Mouse (Mus musculus) inflammation-experienced regulatory T-cells, adult 6 months (primary cell): ENCODE data around the gene Nr1i3. TPM values are rescaled to one million over a fixed set of nuclear protein-coding genes. Genes with fewer than 3 reads are reported as not detected.
A peak's percentile ranks its signal among the peaks of the same experiment; 100 is the strongest.

Experiments
- ATAC-seq: one replicate; pipeline ENCODE4 v1.8.0; 2017
- polyA plus RNA-seq, 3 experiments: library from polyadenylated mRNA; unstranded; fragments of 100-300 nt; shearing (Covaris generic); gene quantifications; one replicate each; pipeline ENCODE4 v1.2.1; 2017

Nr1i3 gene
- polyA plus RNA-seq, 3 experiments from 2014 or later: 0.39 to 0.75 (median 0.75) TPM

GRCm38 (mm10) chr1:171195046-171195822 lies 18.5 kb upstream of the Nr1i3 start:
- ATAC-seq: no peak

GRCm38 (mm10) chr1:171195887-171196397 lies 17.8 kb upstream of the Nr1i3 start, which contains the start of gene Pcp4l1:
TSS of gene Pcp4l1 (minus strand) at chr1:171196268.
- ATAC-seq: no peak

- no peak for ATAC-seq
These were observed 14.2 kb upstream of the Nr1i3 start for GRCm38 (mm10) chr1:171199532-171199931.

GRCm38 (mm10) chr1:171200769-171201168 lies 13.0 kb upstream of the Nr1i3 start:
- ATAC-seq: no peak

- no peak for ATAC-seq
These were observed 10.1 kb upstream of the Nr1i3 start for GRCm38 (mm10) chr1:171203471-171204248.

GRCm38 (mm10) chr1:171204249-171204644 lies 9.5 kb upstream of the Nr1i3 start:
- ATAC-seq: no peak

GRCm38 (mm10) chr1:171205704-171206493 lies 7.9 kb upstream of the Nr1i3 start:
- ATAC-seq: no peak

GRCm38 (mm10) chr1:171209409-171209808 lies 4.4 kb upstream of the Nr1i3 start:
- no peak for ATAC-seq

- no peak for ATAC-seq
These were observed 916 bp upstream of the Nr1i3 start for GRCm38 (mm10) chr1:171212854-171213253.

- no peak for ATAC-seq
These were observed 2.6 kb downstream of the Nr1i3 start for GRCm38 (mm10) chr1:171216241-171216955.

GRCm38 (mm10) chr1:171220871-171221270 lies 7.1 kb downstream of the Nr1i3 start:
- ATAC-seq: no peak

GRCm38 (mm10) chr1:171221281-171222193 lies 7.8 kb downstream of the Nr1i3 start:
- ATAC-seq: no peak

- ATAC-seq: peak; percentile 97
These were observed 8.7 kb downstream of the Nr1i3 start, which contains the start of gene Tomm40l for GRCm38 (mm10) chr1:171222238-171223155. TSS of gene Tomm40l (minus strand) at chr1:171222514.

GRCm38 (mm10) chr1:171223168-171223567 lies 9.4 kb downstream of the Nr1i3 start:
- no peak for ATAC-seq

- ATAC-seq: no peak
These were observed 10.0 kb downstream of the Nr1i3 start for GRCm38 (mm10) chr1:171223796-171224195.

GRCm38 (mm10) chr1:171224857-171225256 lies 11.1 kb downstream of the Nr1i3 start, which contains the start of gene Apoa2:
TSS of gene Apoa2 (plus strand) at chr1:171225054.
- ATAC-seq: no peak

GRCm38 (mm10) chr1:171226780-171227179 lies 13.0 kb downstream of the Nr1i3 start:
- no peak for ATAC-seq

GRCm38 (mm10) chr1:171227879-171228278 lies 14.1 kb downstream of the Nr1i3 start:
- ATAC-seq: no peak

- ATAC-seq: no peak
These were observed 16.0 kb downstream of the Nr1i3 start for GRCm38 (mm10) chr1:171229750-171230149.

- ATAC-seq: no peak
These were observed 16.4 kb downstream of the Nr1i3 start for GRCm38 (mm10) chr1:171230215-171230614.
